Mouse (Mus musculus): Measurements from ENCODE around the gene Neil3. TPM values are rescaled to one million over a fixed set of nuclear protein-coding genes. Genes with fewer than 3 reads are reported as not detected.

The Neil3 gene
- polyA plus RNA-seq, 1 experiment from 2014 or later: 30.3 TPM

Other genes with a start within 250 kb of the Neil3 start
- 15.9 and 19.4 TPM in 2 replicates for gene Aga, start 127.3 kb downstream of the Neil3 start, polyA plus RNA-seq (2015; fragmentation: Nextera tagmentation; extraction: Ambion mirVana)

All from liver, embryonic 13.5 days (tissue).